Mouse (Mus musculus) spleen, postnatal 10 days (tissue): ENCODE measurements at regions not wholly inside any gene's neighbourhood (a gene's known extent, or its start where the extent isn't known, plus 50 kb on each side); places are given as distances from the start of the nearest gene placed in this dataset.

Source experiments
- DNase-seq, 2 experiments: peaks; one replicate each; pipeline ENCODE4 v3.0.0; 2021 to 2022; ENCODE audit warnings: low spot score in 2 of 2

GRCm38 (mm10) chr4:95310410-95310809 lies 246.9 kb upstream of the Fggy start:
- no peak for DNase-seq

GRCm38 (mm10) chr4:95317821-95318290 lies 239.5 kb upstream of the Fggy start:
- no peak for DNase-seq

GRCm38 (mm10) chr4:95318561-95318960 lies 238.7 kb upstream of the Fggy start:
- no peak for DNase-seq

- DNase-seq, result no peak
Measured at GRCm38 (mm10) chr4:95319036-95319435, 238.3 kb upstream of the Fggy start.

- DNase-seq, result no peak
Measured at GRCm38 (mm10) chr4:95325861-95326260, 231.4 kb upstream of the Fggy start.

DNA sequence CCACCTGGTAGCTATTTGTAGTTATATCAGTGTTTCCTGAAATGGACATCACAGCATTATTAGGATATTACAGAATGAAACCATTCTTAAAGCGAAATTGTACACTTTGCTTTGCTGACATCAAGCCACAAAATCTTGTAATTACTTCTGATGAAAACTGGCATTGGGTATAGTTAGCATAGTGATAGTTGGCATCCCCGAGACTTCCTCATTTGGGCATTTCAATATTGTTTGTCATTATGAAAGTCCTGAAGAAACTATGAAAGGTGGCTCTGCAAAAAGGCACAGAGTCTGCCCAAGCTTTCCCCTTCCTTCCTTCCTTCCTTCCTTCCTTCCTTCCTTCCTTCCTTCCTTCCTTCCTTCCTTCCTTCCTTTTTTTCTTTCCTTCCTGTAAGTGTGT lies 217.5 kb upstream of the Fggy start:
- no peak for DNase-seq

GRCm38 (mm10) chr4:95340926-95341325 lies 216.4 kb upstream of the Fggy start:
- no peak for DNase-seq

DNA sequence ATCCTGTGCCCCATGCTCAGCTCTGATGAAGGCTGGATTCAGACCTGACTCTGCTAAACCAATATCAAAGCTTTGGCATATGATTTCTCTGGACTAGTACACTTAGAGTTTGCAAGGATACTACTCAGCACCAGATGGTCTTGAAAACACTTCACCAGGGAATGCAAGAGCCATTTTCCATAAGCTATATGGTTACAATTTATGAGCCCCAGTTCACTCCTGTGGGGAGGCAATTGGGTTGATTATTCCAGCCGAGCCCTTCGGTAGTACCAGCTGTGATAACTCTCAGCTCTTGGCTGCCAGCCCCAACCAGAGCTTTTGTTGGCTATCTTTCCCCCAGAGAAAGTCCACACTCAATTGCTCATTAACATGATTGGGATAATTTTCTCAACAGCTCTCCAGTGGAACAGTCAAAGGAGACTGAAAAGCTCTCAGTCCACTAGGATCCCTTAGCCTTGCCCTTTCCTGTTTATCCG lies 210.5 kb upstream of the Fggy start:
- no peak for DNase-seq

- no peak for DNase-seq
Measured at GRCm38 (mm10) chr4:95347436-95347835, 209.9 kb upstream of the Fggy start.

GRCm38 (mm10) chr4:95348405-95349123 lies 208.7 kb upstream of the Fggy start:
- no peak for DNase-seq

DNA sequence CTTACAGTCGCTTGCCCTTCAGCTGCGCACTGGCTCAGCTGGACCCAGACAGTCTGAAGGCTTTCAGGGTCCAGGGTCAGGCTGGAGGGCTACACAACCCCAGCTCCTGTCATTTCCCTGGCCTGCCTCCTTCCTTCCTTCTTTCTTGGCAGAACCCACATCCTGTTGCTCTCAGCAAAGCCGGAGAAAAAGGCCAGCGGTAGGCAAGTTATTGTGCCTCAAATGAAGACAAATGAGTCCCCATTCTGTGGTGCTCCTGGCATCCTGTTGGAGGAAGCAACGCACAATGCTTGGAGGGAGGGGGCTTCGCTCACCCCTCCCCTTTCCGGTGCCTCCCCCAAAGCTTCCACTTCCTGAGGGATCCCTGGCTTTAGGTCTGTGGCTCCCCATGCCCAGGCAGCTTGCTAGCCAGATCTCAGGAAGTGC lies 203.4 kb upstream of the Fggy start:
- DNase-seq, result peak in 1 of 2 experiments; percentile 20

- peak in 1 of 2 experiments; percentile 22 for DNase-seq
Measured at GRCm38 (mm10) chr4:95358674-95359073, 198.6 kb upstream of the Fggy start.

DNA sequence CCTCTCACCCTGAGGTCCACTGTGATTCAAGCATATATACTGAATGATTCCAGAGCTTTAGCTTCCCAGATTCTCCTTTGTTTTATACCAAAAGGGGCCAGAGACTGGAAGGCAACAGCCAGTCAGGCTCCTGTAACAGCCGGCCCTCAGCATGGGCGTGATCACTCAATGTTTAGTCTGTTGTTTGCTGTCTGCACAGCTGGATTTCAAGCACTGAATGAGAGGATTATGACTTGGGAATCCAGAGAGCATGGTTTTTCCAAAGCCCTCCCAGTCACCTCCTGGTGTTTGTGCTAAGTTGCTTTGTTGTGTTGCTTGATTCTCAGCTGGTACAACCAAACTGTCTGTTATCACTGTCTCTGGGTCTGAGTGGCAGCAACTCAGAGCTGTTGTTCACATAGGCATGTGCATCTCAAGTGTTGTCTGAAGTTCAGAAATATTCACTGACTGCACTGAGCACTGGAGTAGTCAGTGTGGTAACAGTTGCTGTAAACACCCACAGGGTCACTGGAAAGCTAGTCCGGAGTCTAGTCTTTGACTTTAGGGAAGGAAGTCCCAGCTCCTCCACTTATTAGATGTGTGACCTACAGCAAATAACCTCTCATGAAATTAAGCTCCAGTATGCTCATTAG lies 196.9 kb upstream of the Fggy start:
- DNase-seq, result no peak

GRCm38 (mm10) chr4:95364376-95365082 lies 192.8 kb upstream of the Fggy start:
- DNase-seq, result no peak

GRCm38 (mm10) chr4:95376386-95376785 lies 180.9 kb upstream of the Fggy start:
- no peak for DNase-seq

- no peak for DNase-seq
Measured at GRCm38 (mm10) chr4:95377222-95378134, 179.8 kb upstream of the Fggy start.

GRCm38 (mm10) chr4:95378645-95379044 lies 178.7 kb upstream of the Fggy start:
- DNase-seq, result no peak

DNA sequence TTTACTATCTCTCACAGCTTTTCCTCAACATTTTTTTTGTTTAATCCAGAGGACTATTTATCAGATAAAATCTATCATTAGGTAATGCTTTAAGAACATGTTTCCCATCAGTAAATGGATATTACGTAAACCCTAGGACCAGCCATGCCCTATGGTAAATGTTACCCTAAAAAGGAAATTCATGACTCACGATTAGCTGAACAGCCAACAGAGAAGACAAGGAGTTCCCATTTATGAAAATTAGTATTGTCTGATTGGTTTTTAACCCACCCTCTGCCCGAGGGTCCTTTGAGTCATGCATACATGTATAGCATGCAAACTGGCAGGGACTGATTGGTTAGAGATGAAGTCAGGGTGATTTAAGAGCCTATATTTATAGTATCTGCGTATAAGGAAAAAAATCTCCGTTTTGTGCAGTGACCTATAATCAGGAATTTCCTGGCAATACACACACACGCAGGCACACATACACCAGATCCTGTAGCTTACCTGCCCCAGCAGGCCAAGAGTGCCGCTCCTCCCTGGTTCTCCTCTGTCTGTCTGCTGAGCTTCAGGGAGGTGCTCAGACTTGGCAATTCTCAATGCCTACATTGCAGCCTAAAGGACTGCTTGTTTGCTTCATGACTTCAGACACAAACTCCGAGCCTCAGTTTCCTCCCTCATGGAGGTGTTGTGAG lies 174.0 kb upstream of the Fggy start:
- DNase-seq, result no peak

- no peak for DNase-seq
Measured at GRCm38 (mm10) chr4:95385552-95385951, 171.8 kb upstream of the Fggy start.

- DNase-seq, result no peak
Measured at GRCm38 (mm10) chr4:95386021-95386420, 171.3 kb upstream of the Fggy start.

DNA sequence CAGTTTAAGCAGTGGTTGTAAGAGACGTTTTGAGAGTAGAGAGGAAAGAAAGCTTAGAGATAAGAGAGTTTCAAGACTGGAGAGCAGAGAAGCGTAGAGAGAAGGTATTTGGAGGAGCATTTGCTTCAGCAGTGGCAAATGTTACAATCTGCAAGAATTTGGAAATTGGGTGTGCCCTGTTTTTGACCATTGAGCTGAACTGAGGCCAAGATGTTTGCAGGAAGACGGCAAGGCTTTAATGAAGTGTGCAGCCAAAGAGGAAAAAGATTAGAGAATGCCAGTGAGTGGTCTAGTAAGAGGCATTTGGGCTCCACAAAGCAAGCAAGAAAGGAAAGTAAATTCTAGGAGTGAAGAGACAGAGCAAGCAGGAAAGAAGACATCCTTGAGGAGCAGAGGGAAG lies 168.8 kb upstream of the Fggy start:
- DNase-seq, result no peak
